Mouse (Mus musculus): Measurements from ENCODE around the gene Fam189a1.

Fam189a1 gene

DNA sequence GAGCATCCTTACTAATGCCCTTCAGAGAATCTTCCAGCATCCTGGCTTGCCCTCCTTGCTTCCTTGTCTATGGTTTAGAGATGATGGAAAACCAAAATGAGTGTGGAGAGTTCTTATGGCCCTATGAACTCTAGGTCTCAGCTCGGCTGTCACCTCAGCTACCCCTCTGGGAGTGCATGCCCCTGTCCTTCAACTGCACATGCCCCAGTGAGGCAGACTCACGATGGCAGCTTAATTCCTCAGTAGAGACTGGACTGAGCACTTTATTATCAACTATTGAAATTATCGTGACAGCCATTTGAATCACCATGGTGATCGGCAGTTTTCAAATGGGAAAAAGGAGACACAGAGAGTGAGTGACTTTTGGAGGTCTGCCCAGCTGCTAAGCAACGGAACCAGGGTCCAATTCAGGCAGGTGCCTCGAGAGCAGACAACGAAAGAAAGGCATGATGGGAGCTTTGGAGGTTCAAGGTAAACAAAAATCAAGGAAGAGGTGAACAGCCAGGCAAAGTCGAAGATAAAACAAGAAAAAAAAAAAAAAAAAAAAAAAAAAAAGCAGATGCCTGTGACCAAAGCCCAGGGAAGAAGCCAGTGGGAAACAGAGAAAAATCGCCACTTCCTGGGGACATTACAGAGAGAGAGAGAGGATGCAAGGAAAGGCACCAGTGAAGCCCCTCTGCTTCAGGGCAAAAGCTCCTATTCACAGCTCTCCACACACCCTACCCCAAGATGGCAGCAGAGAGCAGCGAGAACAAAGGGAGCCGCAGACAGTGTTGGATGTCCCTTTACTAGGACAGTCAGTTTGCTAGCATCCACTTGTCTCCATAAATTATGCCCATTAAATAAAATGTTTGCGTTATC is 206.2 kb downstream of the Fam189a1 start:
- peak; percentile 21 for DNase-seq

DNA sequence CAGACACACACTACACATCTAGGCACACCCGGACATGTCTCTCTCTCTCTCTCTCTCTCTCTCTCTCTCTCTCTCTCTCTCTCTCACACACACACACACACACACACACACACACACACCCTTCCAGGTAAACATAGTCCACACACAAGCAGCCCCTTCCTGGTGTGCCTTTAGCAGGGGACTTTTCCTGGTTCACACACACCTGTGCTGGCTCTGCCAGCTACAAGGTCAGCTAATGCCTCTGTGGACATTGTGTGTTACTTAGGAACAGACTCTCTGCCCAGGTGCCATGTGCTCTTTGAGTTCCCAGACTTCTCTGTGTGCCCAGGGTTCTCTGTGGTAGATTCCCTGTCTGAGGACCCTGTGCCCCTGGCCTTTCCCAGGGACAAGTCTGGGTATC is 206.9 kb downstream of the Fam189a1 start:
- no peak for DNase-seq

DNA sequence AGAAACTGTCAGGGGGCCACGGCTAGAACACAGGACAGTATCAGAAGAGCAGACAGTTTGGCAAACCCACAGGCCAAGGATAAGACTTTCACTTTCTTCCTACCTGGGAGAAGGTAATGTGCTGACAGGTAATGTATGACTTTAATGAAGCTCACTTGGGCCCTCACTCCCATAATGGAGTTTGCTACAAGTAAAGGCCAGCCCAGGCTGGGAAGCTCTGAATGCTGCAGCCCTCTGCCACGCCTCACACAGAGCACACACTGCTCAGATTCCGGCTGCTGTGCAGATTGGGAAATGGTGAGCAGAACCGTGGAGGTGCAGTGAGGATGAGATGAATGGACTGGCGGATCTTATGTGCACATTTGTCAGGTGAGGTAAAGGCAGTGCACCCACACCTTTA is 211.7 kb downstream of the Fam189a1 start:
- no peak for DNase-seq

DNA sequence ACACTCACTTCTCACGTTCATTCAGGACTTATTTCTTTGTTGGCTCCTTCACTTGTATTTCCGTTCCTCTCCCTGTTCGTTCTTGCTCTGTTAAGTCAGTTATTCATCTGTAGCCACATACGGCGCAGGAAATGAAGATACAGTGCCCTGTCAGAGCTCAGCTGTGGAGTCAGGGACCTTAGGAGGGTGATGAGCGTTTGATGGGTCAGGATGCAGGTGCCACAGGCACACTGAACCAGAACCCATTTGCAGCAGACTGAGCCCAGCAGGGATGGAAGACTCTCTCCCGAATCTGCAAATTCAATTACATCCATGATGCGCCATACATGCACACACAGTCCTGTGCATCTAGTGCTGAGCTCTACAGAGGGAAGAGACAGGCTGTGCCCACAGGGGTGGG is 212.2 kb downstream of the Fam189a1 start:
- no peak for DNase-seq

GRCm38 (mm10) chr7:64936927-64937326 is 219.4 kb downstream of the Fam189a1 start:
- no peak for DNase-seq

DNA sequence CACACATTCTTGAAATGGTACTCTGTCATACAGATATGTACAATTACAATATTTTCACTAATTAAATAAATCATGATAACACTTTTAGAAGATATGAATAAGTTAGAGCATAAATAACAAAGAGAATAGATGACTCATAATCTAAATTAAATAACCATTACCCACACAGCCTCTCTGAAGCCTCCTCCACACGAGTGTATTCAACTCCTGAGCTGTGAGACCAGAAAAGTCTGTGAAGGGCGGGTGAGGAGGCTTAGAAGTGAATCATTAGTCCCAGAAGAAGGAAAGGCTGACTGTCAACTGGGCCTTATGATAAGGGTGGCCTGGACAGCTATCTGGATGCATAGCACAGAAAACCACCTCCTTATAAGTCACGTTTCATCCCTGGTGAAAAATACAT is 222.3 kb downstream of the Fam189a1 start:
- no peak for DNase-seq

GRCm38 (mm10) chr7:64930980-64931379 is 225.4 kb downstream of the Fam189a1 start:
- DNase-seq = no peak

DNA sequence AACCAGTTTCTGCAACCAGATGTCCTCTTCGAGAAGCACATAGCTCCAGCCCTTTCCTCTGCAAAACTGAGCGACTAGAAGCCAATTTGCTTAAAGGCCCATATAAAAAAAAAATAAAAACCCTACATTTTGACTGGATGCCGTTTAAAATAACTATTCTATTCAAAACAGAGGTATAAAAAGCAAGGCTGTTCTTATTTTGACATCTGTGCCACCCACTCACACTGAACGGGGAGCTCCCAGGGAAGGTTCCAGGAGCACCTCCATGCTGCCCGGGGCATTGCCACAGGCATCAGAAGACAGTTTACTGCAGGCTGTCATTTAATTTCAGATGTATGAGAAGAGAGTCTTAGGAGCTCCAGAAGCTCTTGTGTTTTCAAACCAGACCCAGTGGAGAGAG is 232.5 kb downstream of the Fam189a1 start:
- DNase-seq = no peak

DNA sequence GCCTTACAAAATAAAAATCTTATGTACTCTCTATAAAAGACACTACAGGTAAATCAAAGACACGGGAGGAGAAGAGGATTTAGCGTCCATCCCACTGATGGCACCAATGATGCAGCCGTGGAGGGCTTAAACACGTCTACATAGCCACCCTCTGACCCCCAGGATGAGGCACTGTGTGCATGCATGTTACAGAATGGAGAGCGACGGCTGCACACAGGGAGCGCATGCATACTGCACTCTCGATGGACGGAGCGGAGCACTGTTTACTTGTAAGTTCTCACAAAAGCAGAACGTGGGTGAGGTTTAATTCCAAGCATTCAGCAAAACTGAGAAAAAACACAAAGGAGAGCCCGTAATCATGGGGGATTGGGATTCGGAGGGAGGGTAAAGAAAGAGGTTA is 235.2 kb downstream of the Fam189a1 start:
- DNase-seq = no peak

DNA sequence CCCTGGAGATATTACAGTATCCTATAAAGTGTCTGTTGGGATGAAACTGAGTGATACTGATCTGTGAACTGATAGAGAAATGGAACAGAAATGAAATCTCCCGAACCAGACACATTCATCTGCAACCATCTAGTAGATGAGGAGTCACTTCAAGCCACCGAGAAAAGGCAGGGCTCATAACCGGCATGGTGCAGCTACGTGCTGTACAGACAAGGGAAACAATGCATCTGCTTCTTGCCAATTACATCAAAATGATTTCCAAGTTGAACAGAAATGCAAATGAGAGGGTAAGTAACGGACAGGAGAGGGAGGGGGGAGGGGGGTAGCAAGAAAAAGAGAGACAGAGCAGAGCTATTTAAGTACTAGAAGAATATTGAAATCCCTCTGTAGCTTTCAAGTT is 235.6 kb downstream of the Fam189a1 start:
- DNase-seq = no peak

GRCm38 (mm10) chr7:64916654-64917053 is 239.7 kb downstream of the Fam189a1 start:
- no peak for DNase-seq

- DNase-seq = no peak
Measured at GRCm38 (mm10) chr7:64915121-64915520, 241.2 kb downstream of the Fam189a1 start.

DNA sequence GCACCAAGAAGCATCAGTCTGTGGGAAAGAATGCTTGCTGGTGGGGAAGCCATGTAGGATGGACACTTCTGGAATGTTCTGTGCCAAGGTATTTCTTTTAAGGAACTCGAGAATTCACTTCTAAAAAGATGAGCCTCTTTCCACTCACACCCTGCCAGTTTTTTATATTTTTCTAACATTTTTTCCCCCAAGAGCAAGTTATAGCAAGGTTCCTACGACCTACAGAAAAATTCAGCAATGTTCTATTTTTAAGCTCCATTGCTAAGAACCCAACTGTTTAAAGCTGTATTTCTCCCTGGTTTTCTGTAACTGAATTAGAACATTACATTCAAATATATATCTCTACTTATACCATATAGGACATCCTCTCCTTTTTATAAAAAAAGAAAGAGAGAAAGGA is 244.4 kb downstream of the Fam189a1 start:
- no peak for DNase-seq

DNA sequence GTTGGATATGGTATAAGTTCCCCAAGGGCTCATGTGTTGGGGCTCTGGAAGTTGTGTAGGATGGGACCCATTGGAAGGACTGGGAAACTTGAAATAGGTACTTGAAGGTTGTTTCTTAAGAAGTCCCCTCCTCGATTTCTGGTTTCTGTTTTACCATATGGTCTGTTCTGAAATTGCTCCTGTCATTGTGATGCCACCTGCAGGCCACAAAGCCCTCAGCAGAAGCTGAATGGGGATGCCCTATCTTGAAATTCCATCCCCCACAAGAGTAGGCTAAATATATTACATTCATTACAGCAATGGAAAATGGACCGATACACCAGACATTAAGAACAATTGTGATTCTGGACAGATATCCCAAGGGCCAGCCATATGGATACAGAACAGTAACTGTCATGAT is 246.2 kb downstream of the Fam189a1 start:
- DNase-seq = no peak

- DNase-seq = no peak
Measured at GRCm38 (mm10) chr7:64906955-64907354, 249.4 kb downstream of the Fam189a1 start.

DNA sequence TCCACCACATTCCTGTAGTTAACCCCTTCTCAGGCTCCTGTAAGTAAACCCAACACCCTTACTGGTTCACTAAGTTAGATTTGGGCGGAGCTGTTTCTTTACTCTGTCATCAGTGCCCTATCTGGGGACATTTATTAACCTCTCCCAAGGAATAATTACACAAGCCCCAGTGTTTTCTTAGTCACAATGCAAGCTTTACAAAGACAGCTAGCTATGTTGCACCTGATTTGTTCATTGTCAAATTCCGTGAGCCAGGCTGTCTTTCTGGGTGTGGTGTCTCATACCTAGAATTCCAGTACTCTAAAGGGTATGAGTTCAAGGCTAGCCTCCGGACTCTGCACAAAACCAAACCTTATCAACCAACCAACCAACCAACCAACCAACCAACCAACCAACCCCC is 250.9 kb downstream of the Fam189a1 start:
- DNase-seq = no peak

- DNase-seq = no peak
Measured at GRCm38 (mm10) chr7:64900249-64900648, 256.1 kb downstream of the Fam189a1 start.

- DNase-seq = no peak
Measured at GRCm38 (mm10) chr7:64896587-64896986, 259.8 kb downstream of the Fam189a1 start.

DNA sequence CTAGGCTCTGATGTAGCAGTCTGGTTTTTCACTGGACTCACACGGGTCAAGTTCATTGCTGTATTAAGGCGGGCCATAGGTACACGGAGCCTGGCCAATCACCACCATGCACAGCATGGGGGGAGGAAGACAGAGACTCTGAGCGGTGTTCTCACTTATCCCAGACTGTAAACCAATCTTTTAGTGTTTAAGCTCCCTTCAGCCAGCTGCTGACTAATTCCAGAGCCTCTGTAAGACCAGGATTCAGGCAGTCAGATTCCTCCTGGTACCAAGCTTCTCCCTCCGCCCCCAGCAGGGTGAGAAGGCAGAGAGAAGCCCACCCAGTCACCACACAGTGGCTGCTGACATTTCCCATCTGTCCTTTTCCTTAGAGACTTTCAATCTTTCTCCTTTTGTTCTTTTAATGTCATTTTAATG is 260.7 kb downstream of the Fam189a1 start:
- no peak for DNase-seq

DNA sequence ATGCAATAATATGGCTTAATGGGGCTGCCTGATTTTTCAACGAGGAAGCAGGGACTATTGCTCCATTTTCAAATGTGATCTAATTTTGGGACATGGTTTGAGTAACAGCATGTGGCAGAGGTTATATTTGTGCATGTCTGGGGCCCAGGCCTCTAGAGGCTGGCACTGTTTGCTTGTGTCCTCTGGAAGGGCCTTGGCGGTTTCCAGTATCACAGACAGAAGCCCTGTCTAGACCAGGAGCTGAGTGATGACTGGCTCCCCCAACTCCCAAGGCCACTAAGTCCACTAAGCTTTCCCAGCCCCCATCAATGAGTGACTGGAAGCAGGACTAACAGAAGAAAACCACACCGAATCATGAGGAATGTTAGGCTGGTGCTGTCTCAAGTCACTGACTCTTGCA is 265.2 kb downstream of the Fam189a1 start:
- DNase-seq = no peak

DNA sequence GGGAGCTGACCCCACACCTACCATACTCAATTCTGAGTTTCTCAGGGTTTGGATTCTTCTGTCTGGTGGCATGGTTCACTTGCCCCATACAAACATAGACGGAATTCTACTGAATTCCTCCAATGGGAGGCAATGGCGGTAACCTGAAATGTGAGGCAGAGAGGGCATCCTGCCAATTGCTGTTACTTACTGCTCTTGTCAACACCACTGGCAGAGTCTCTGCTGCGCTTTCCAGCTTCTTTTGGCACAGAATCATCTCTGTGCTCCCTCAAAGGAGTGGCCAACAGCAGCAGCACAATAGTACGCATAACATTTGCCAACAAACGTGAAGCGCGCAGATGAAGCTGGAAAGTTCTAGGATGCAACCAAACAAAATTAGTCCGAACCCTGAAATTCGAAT is 266.5 kb downstream of the Fam189a1 start:
- DNase-seq = no peak

DNA sequence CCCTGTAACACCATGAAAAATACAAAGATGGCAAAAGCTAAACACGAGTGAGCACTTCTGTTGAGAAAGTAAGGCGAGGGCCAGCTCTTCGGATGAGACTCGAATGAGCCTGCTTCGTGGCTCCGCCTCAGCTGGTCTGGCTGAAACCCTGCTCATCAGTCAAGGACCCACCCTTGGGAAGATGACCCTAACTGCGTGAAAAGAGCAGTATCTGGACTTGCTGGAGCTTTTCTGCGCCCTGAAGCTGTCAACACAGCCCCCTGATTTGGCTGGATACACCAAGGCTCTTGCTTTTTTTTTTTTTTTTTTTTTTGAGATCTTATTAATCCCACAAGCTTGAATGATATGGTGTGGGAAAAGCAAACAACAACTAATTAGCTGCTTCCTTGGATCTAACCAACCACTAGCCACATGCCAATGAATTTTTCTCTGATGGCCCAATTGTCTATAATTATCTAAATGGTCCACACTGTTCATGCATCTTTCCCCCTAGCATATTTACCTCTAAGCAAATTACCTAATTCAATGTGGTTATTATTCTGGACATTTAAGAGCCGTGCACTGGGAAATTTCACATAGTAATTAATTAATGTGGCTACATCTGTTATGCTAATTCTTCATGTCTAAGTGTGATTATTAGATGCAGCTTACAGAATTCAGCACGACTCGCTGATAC is 272.0 kb downstream of the Fam189a1 start:
- no peak for DNase-seq

DNA sequence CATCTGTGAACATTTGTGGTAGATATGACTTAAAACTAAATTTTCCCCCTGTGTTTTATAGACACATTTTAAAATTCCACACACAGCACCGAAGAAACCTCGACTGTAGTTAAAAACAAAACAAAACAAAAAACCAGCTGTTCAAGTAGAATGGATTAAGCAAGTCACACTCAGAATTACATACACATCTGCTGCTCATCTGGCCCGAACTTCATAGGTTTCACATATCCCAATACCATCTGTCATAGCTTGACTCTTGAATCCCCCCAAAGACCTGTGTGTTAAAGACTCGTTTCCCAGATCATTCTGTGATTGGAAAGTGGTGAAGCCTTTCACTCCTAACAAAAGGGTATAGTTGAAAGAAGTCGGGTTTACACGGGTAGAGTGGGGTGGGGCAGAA is 274.1 kb downstream of the Fam189a1 start:
- DNase-seq = no peak

GRCm38 (mm10) chr7:64881387-64881786 is 275.0 kb downstream of the Fam189a1 start:
- no peak for DNase-seq

- DNase-seq = no peak
Measured at GRCm38 (mm10) chr7:64880415-64880814, 276.0 kb downstream of the Fam189a1 start.

All from cerebellum, adult 11 months (tissue).